Mouse (Mus musculus): ENCODE data around the gene Tmem191c. TPM values are rescaled to one million over a fixed set of nuclear protein-coding genes. Genes with fewer than 3 reads are reported as not detected.

Tmem191c gene
- polyA plus RNA-seq, 1 experiment from 2014 or later = 94.8 TPM

DNA sequence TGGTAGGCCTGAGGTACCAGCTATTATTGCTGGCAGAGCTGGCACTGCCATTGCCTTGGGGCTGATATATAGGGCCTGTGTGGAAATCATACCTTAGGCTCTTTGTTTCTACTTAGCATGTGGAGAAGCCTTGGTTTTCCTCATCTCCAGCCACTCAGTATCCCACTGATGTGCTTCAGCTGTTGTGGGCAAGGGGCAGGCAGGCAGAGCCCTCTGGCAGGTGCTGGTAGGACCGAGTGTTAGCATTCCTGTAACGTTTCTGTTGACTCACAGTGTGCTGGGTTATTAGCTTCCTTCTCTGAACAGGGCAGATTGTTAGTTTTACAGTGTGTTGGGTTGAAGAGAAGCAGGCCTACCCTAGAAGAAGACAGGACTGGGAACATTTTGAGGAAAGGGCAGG is 20.6 kb upstream of the Tmem191c start:
- no peak for ATAC-seq
- 91% methylated on average over 2 of the region's 2 CpGs for WGBS

DNA sequence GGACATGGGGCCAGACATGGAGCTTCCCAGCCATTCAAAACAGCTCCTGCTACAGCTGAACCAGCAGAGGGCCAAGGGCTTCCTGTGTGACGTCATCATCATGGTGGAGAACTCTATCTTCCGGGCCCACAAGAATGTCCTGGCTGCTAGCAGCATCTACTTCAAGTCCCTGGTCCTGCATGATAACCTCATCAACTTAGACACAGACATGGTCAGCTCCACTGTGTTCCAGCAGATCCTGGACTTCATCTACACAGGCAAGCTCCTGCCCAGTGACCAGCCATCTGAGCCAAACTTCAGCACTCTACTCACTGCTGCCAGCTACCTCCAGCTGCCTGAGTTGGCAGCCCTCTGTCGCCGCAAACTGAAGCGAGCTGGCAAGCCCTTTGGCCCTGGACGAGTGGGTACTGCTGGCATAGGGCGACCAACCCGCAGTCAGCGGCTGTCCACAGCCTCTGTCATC is 18.5 kb upstream of the Tmem191c start:
- 93% methylated on average over 9 of the region's 9 CpGs for WGBS
- Histone ChIP-seq H3K4me1 (ENCODE audit: control insufficient read depth, insufficient read depth, low read length) (peaks cover 12% of the 10 kb centered on the region), H3K27me3 (ENCODE audit: control insufficient read depth, insufficient read depth, low read depth, low read length) (no peaks in the 10 kb centered on the region), H3K27ac (ENCODE audit: low read length) (no peak overlapping the region), H3K4me2 (ENCODE audit: low read length) (no peak overlapping the region), H3K4me3 (ENCODE audit: low read depth, low read length) (no peak overlapping the region), H3K9me3 (replicated peaks; ENCODE audit: control insufficient read depth, low read length, poor library complexity, severe bottlenecking) (no peaks in the 10 kb centered on the region), H3K9ac (ENCODE audit: low read depth, low read length) (no peak overlapping the region), H3K36me3 (ENCODE audit: control insufficient read depth, insufficient read depth, low read length) (peaks cover 18% of the 10 kb centered on the region)
- ATAC-seq = peak; percentile 13; the same call in 1 of the 2 replicates

More for the DNA sequence above, 20.6 kb upstream of the Tmem191c start:
- no peaks in the 10 kb centered on the region for H3K9me3 ChIP-seq (replicated peaks; ENCODE audit: control insufficient read depth, low read length, poor library complexity, severe bottlenecking)
- H3K4me1 ChIP-seq (ENCODE audit: control insufficient read depth, insufficient read depth, low read length) = peaks cover 22% of the 10 kb centered on the region
- H3K4me3 ChIP-seq (ENCODE audit: low read depth, low read length) = no peak overlapping the region
- no peaks in the 10 kb centered on the region for H3K27me3 ChIP-seq (ENCODE audit: control insufficient read depth, insufficient read depth, low read depth, low read length)
- H3K27ac ChIP-seq (ENCODE audit: low read length) = no peak overlapping the region
- peaks cover 18% of the 10 kb centered on the region for H3K36me3 ChIP-seq (ENCODE audit: control insufficient read depth, insufficient read depth, low read length)
- no peak overlapping the region for H3K4me2 ChIP-seq (ENCODE audit: low read length)
- H3K9ac ChIP-seq (ENCODE audit: low read depth, low read length) = no peak overlapping the region

DNA sequence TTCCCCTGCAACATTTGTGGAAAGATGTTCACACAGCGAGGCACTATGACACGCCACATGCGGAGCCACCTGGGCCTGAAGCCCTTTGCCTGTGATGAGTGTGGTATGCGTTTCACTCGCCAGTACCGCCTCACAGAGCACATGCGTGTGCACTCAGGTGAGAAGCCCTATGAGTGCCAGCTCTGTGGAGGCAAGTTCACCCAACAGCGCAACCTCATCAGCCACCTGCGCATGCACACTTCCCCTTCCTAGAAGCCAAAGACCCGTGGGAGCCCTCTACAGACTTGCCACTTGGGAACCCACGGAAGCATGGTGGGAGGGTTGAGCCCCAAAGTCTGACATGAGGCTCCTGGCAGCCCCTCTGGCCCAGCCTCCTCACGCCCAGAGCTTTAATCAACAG is 17.0 kb upstream of the Tmem191c start:
- Histone ChIP-seq H3K9me3 (replicated peaks; ENCODE audit: control insufficient read depth, low read length, poor library complexity, severe bottlenecking) (no peaks in the 10 kb centered on the region), H3K4me3 (ENCODE audit: low read depth, low read length) (no peak overlapping the region), H3K4me2 (ENCODE audit: low read length) (no peak overlapping the region), H3K27ac (ENCODE audit: low read length) (no peak overlapping the region), H3K36me3 (ENCODE audit: control insufficient read depth, insufficient read depth, low read length) (peaks cover 18% of the 10 kb centered on the region), H3K4me1 (ENCODE audit: control insufficient read depth, insufficient read depth, low read length) (peaks cover 6% of the 10 kb centered on the region), H3K9ac (ENCODE audit: low read depth, low read length) (no peak overlapping the region), H3K27me3 (ENCODE audit: control insufficient read depth, insufficient read depth, low read depth, low read length) (no peaks in the 10 kb centered on the region)
- ATAC-seq = no peak
- WGBS = 98% methylated on average over 12 of the region's 12 CpGs

DNA sequence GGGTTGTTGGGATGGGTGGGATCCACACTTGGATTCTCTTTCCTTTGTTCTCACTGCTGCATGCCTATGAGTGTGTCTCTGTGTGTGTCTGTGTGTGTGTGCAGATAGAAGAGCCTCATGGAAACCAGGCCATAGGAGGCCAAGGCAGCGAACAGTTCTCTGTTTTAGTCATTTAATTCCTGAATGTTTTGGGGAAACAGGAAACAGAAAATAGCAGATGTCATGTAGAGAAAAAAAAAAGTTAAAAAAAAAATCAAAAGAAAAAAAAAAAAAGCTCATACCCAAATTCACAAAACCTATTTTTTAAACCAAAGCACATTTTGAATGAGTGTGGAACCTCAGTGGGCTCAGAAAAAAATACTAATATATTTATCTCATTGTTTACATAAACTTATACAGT is 14.5 kb upstream of the Tmem191c start:
- ATAC-seq = no peak
- H3K4me2 ChIP-seq (ENCODE audit: low read length) = no peak overlapping the region
- H3K9ac ChIP-seq (ENCODE audit: low read depth, low read length) = no peak overlapping the region
- peaks cover 16% of the 10 kb centered on the region; the same call in 1 of the 2 replicates for H3K36me3 ChIP-seq (ENCODE audit: control insufficient read depth, insufficient read depth, low read length)
- H3K4me1 ChIP-seq (ENCODE audit: control insufficient read depth, insufficient read depth, low read length) = no peaks in the 10 kb centered on the region
- 90% methylated on average over 1 of the region's 1 CpGs for WGBS
- H3K27ac ChIP-seq (ENCODE audit: low read length) = no peak overlapping the region
- no peak overlapping the region for H3K4me3 ChIP-seq (ENCODE audit: low read depth, low read length)
- H3K9me3 ChIP-seq (replicated peaks; ENCODE audit: control insufficient read depth, low read length, poor library complexity, severe bottlenecking) = no peaks in the 10 kb centered on the region
- no peaks in the 10 kb centered on the region for H3K27me3 ChIP-seq (ENCODE audit: control insufficient read depth, insufficient read depth, low read depth, low read length)

DNA sequence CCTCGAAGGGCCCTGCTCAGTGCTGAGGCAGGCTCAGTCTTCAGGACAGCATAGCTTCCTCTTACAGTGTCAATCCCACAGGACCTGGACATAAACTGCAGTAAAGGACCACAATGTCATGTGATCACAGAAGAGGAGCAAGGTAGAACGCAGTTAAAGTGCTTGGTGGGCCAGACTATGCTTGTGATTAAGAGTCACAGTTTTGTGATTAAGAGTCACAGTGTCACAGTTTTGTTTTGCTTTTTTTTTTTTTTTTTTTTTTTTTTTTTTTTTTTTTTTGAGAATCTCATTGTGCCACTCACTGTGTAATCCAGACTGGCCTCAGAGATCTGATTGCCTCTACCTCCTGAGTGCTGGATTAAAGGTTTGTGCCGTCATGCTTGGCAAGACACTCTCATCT is 9.8 kb upstream of the Tmem191c start:
- Histone ChIP-seq H3K4me3 (ENCODE audit: low read depth, low read length) (no peak overlapping the region), H3K27me3 (ENCODE audit: control insufficient read depth, insufficient read depth, low read depth, low read length) (no peaks in the 10 kb centered on the region), H3K9ac (ENCODE audit: low read depth, low read length) (no peak overlapping the region), H3K27ac (ENCODE audit: low read length) (no peak overlapping the region), H3K36me3 (ENCODE audit: control insufficient read depth, insufficient read depth, low read length) (no peaks in the 10 kb centered on the region), H3K9me3 (replicated peaks; ENCODE audit: control insufficient read depth, low read length, poor library complexity, severe bottlenecking) (peaks cover 3% of the 10 kb centered on the region; the same call in 1 of the 2 replicates), H3K4me2 (ENCODE audit: low read length) (no peak overlapping the region), H3K4me1 (ENCODE audit: control insufficient read depth, insufficient read depth, low read length) (no peaks in the 10 kb centered on the region)
- no peak for ATAC-seq
- WGBS = 64% methylated on average over 3 of the region's 3 CpGs

DNA sequence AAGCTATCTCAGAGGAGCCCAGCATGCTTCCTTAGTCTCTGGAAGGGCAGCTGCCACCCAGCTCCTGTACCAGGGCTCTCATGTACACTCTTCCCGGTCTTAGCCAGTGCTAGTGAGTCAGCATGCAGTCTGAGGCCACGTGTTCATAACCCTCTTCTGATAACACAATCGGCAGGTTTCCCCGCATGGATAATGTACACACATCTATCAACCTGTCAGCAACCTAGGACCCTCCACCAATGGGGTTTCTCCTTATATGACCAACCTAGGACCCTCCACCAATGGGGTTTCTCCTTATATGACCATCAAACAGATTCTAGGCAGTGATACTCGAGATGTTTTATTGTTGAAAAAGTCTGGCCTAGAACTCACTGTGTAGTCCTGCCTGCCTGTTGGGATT is 7.9 kb upstream of the Tmem191c start:
- Histone ChIP-seq H3K9ac (ENCODE audit: low read depth, low read length) (no peak overlapping the region), H3K27me3 (ENCODE audit: control insufficient read depth, insufficient read depth, low read depth, low read length) (no peaks in the 10 kb centered on the region), H3K27ac (ENCODE audit: low read length) (no peak overlapping the region), H3K4me2 (ENCODE audit: low read length) (no peak overlapping the region), H3K36me3 (ENCODE audit: control insufficient read depth, insufficient read depth, low read length) (no peaks in the 10 kb centered on the region), H3K4me3 (ENCODE audit: low read depth, low read length) (no peak overlapping the region), H3K4me1 (ENCODE audit: control insufficient read depth, insufficient read depth, low read length) (no peaks in the 10 kb centered on the region), H3K9me3 (replicated peaks; ENCODE audit: control insufficient read depth, low read length, poor library complexity, severe bottlenecking) (peaks cover 3% of the 10 kb centered on the region; the same call in 1 of the 2 replicates)
- 0 out of 2 replicates have a peak, but pooled peaks have one; percentile 9 for ATAC-seq
- 84% methylated on average over 5 of the region's 5 CpGs for WGBS

DNA sequence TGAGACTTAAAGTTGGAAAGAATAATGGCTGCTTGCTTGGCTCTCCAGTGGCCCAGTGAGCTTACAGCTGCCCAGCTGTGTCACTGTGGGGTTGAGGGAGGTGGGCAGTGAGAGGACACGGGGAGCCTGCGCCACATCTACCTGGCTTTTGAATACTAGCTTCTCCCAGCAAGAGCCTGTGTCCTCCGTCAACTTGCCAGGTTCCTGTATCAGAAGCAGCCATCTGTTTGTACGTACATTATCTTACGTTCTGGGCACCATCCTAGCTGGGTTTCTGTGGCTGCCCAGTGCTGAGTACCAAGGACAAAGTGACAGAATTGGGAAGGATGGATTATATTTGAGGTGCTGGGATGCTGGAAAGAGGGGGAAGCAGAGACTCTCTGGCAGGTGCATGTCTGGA is 6.0 kb upstream of the Tmem191c start:
- no peaks in the 10 kb centered on the region for H3K36me3 ChIP-seq (ENCODE audit: control insufficient read depth, insufficient read depth, low read length)
- peaks cover 3% of the 10 kb centered on the region; the same call in 1 of the 2 replicates for H3K9me3 ChIP-seq (replicated peaks; ENCODE audit: control insufficient read depth, low read length, poor library complexity, severe bottlenecking)
- WGBS = 96% methylated on average over 5 of the region's 5 CpGs
- H3K27me3 ChIP-seq (ENCODE audit: control insufficient read depth, insufficient read depth, low read depth, low read length) = no peaks in the 10 kb centered on the region
- H3K9ac ChIP-seq (ENCODE audit: low read depth, low read length) = no peak overlapping the region
- no peak overlapping the region for H3K4me2 ChIP-seq (ENCODE audit: low read length)
- ATAC-seq = no peak
- no peak overlapping the region for H3K27ac ChIP-seq (ENCODE audit: low read length)
- no peaks in the 10 kb centered on the region for H3K4me1 ChIP-seq (ENCODE audit: control insufficient read depth, insufficient read depth, low read length)
- H3K4me3 ChIP-seq (ENCODE audit: low read depth, low read length) = no peak overlapping the region

DNA sequence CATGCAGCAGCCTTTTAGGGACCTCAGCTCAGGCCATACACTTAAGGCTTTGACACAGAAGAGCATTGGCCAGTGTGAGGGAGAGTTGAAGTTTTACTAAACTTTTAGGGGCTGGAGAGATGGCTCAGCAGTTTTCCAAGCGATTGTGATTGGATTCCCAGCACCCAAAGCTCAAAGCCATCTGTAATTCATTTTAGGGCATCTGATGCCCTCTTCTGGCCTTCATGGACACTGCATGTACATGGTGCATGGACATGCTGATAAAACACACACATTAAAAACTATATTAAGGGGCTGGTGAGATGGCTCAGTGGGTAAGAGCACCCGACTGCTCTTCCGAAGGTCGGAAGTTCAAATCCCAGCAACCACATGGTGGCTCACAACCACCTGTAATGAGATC is 4.8 kb upstream of the Tmem191c start:
- H3K27ac ChIP-seq (ENCODE audit: low read length) = no peak overlapping the region
- H3K4me1 ChIP-seq (ENCODE audit: control insufficient read depth, insufficient read depth, low read length) = no peaks in the 10 kb centered on the region
- no peak overlapping the region for H3K4me2 ChIP-seq (ENCODE audit: low read length)
- no peak for ATAC-seq
- no peaks in the 10 kb centered on the region for H3K27me3 ChIP-seq (ENCODE audit: control insufficient read depth, insufficient read depth, low read depth, low read length)
- no peak overlapping the region for H3K4me3 ChIP-seq (ENCODE audit: low read depth, low read length)
- H3K9me3 ChIP-seq (replicated peaks; ENCODE audit: control insufficient read depth, low read length, poor library complexity, severe bottlenecking) = peaks cover 3% of the 10 kb centered on the region; the same call in 1 of the 2 replicates
- WGBS = 75% methylated on average over 4 of the region's 4 CpGs
- no peaks in the 10 kb centered on the region for H3K36me3 ChIP-seq (ENCODE audit: control insufficient read depth, insufficient read depth, low read length)
- H3K9ac ChIP-seq (ENCODE audit: low read depth, low read length) = no peak overlapping the region

DNA sequence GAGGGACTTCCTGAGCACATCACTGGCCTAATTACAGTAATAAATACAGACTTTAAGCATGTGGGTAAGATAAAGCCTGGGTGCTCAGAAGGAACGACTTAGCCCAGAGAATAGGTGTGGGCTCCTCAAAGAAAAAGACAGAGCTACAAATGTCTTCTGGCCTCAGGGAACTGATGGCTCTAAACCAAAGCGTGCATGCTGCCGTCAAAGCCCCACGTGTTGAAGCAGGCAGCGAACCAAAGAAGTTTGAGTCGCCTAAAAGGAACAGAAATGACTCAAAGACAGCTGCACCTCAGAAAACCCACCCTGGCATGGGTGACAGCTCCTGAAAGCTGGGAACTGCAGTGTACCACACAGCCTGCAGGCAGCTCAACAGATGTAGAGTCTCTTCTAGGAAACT is 4.0 kb upstream of the Tmem191c start:
- Histone ChIP-seq H3K4me3 (ENCODE audit: low read depth, low read length) (no peak overlapping the region), H3K36me3 (ENCODE audit: control insufficient read depth, insufficient read depth, low read length) (no peaks in the 10 kb centered on the region), H3K9me3 (replicated peaks; ENCODE audit: control insufficient read depth, low read length, poor library complexity, severe bottlenecking) (peaks cover 3% of the 10 kb centered on the region; the same call in 1 of the 2 replicates), H3K9ac (ENCODE audit: low read depth, low read length) (no peak overlapping the region), H3K27ac (ENCODE audit: low read length) (no peak overlapping the region), H3K4me1 (ENCODE audit: control insufficient read depth, insufficient read depth, low read length) (peaks cover 3% of the 10 kb centered on the region; the same call in 1 of the 2 replicates), H3K27me3 (ENCODE audit: control insufficient read depth, insufficient read depth, low read depth, low read length) (no peaks in the 10 kb centered on the region), H3K4me2 (ENCODE audit: low read length) (no peak overlapping the region)
- no peak for ATAC-seq
- 82% methylated on average over 6 of the region's 6 CpGs for WGBS
